In the genomic region with DNA sequence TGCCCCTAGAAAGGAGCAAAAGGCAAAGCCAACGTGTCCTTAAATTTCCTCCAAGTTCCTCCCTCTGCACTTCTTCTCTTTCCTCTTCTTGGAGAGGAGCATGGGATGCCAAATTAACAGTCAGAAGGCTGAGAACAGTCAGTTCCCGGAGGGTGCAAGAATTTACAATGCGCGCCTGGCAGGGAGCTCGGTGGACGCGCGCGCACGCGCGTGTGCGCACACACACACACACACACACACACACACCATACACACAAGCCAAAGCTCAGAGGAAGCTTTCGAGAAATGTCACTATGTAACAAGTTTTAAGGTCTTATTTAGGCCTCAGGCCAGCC, we compare ENCODE assay signal across 8 mouse cellular contexts. TPM values are rescaled to one million over a fixed set of nuclear protein-coding genes. Genes with fewer than 3 reads are reported as not detected.
DNase-seq lines count a peak whose midpoint lies in the region; ATAC-seq and TF ChIP-seq lines count a peak whose summit lies in the region.

No protein-coding gene starts in this region.

- TF ChIP-seq POLR2A in cortical plate, adult 2 months (IDR thresholded peaks at IDR 0.05; ENCODE audit: extremely low read depth, insufficient read depth, low read length): no peak

- no peaks in the 10 kb centered on the region for H3K27me3 ChIP-seq in intestine, embryonic 16.5 days (replicated peaks; ENCODE audit: control insufficient read depth, insufficient read depth, low read length)
- H3K27me3 ChIP-seq in liver, embryonic 15.5 days: peaks cover 9% of the 10 kb centered on the region
- no peaks in the 10 kb centered on the region; the same call in 1 of the 2 replicates for H3K27me3 ChIP-seq in neural tube, embryonic 14.5 days (ENCODE audit: control insufficient read depth, insufficient read depth, low read length)

- H3K4me1 ChIP-seq in cortical plate, adult 2 months (ENCODE audit: control insufficient read depth, insufficient read depth, low read length): peaks cover 8% of the 10 kb centered on the region
- H3K4me1 ChIP-seq in intestine, embryonic 16.5 days (ENCODE audit: control insufficient read depth, insufficient read depth, low read length): peaks cover 22% of the 10 kb centered on the region
- peaks cover 46% of the 10 kb centered on the region for H3K4me1 ChIP-seq in liver, embryonic 15.5 days (replicated peaks)
- peaks cover 16% of the 10 kb centered on the region; the same call in 1 of the 2 replicates for H3K4me1 ChIP-seq in neural tube, embryonic 14.5 days (ENCODE audit: control insufficient read depth, insufficient read depth, low read length)

- H3K4me3 ChIP-seq in cortical plate, adult 2 months (ENCODE audit: insufficient read depth, low read length): peak overlapping the region; percentile 75
- peak overlapping the region; percentile 82 for H3K4me3 ChIP-seq in intestine, embryonic 16.5 days (ENCODE audit: low read length)
- peak overlapping the region; percentile 80 for H3K4me3 ChIP-seq in liver, embryonic 15.5 days (replicated peaks)
- H3K4me3 ChIP-seq in neural tube, embryonic 14.5 days (ENCODE audit: low read depth, low read length): peak overlapping the region; percentile 94

- H3K9me3 ChIP-seq in intestine, embryonic 16.5 days (ENCODE audit: control insufficient read depth, low read length): no peaks in the 10 kb centered on the region
- H3K9me3 ChIP-seq in liver, embryonic 15.5 days (replicated peaks): no peaks in the 10 kb centered on the region
- H3K9me3 ChIP-seq in neural tube, embryonic 14.5 days (ENCODE audit: control insufficient read depth, low read length): no peaks in the 10 kb centered on the region

- no peaks in the 10 kb centered on the region for H3K36me3 ChIP-seq in intestine, embryonic 16.5 days (ENCODE audit: control insufficient read depth, insufficient read depth, low read length)
- no peaks in the 10 kb centered on the region for H3K36me3 ChIP-seq in liver, embryonic 15.5 days (replicated peaks)
- H3K36me3 ChIP-seq in neural tube, embryonic 14.5 days (ENCODE audit: control insufficient read depth, insufficient read depth, low read length): no peaks in the 10 kb centered on the region

- peak; percentile 13 for DNase-seq in kidney, adult 11 months
- no peak for DNase-seq in kidney, adult 18-20 months
- DNase-seq in gastrocnemius, postnatal 25 days: peak; percentile 62
- DNase-seq in urinary bladder, postnatal 4 days (ENCODE audit: low spot score in 2 of 2): peak; percentile 49 to 60

- H3K4me2 ChIP-seq in intestine, embryonic 16.5 days (ENCODE audit: low read depth, low read length): peak overlapping the region; percentile 88
- H3K4me2 ChIP-seq in liver, embryonic 15.5 days: peak overlapping the region; percentile 95
- H3K4me2 ChIP-seq in neural tube, embryonic 14.5 days (ENCODE audit: low read depth, low read length): peak overlapping the region; percentile 76

- WGBS in intestine, embryonic 16.5 days: 2% methylated on average over 14 of the region's 14 CpGs
- WGBS in liver, embryonic 15.5 days (ENCODE audit: insufficient replicate concordance): 10% methylated on average over 14 of the region's 14 CpGs
- 1% methylated on average over 14 of the region's 14 CpGs for WGBS in neural tube, embryonic 14.5 days

- no peak for TF ChIP-seq CTCF in cortical plate, adult 2 months (IDR thresholded peaks at IDR 0.05; ENCODE audit: extremely low read depth, insufficient read depth, low read length)

- peak overlapping the region; percentile 86 for H3K9ac ChIP-seq in intestine, embryonic 16.5 days (ENCODE audit: low read depth, low read length)
- peak overlapping the region; percentile 87; the same call in 1 of the 2 replicates for H3K9ac ChIP-seq in liver, embryonic 15.5 days
- H3K9ac ChIP-seq in neural tube, embryonic 14.5 days (replicated peaks; ENCODE audit: low read depth, low read length): peak overlapping the region; percentile 94; the same call in 1 of the 2 replicates

- peak overlapping the region; percentile 92; the same call in 1 of the 2 replicates for H3K27ac ChIP-seq in cortical plate, adult 2 months (ENCODE audit: insufficient read depth, low read length)
- peak overlapping the region; percentile 94 for H3K27ac ChIP-seq in intestine, embryonic 16.5 days (ENCODE audit: low read length)
- peak overlapping the region; percentile 92; the same call in 1 of the 2 replicates for H3K27ac ChIP-seq in liver, embryonic 15.5 days (replicated peaks)
- peak overlapping the region; percentile 94 for H3K27ac ChIP-seq in neural tube, embryonic 14.5 days (ENCODE audit: low read depth, low read length)

- no peak for ATAC-seq in intestine, embryonic 16.5 days
- no peak for ATAC-seq in liver, embryonic 15.5 days (ENCODE audit: insufficient read depth)
- ATAC-seq in neural tube, embryonic 14.5 days (ENCODE audit: low read depth): no peak

RNA-seq across cellular contexts. Expression of gene Acap2, which starts 1.5 kb away (rescaled TPM):
- polyA plus RNA-seq in cortical plate, adult 2 months (2012; rRNA removed): 53.1 and 57.7 TPM in 2 replicates
- 10 to 100 TPM in 1 of 2 experiments, 1 to 10 TPM in 1; 8.5 to 10.8 TPM for total RNA-seq in gastrocnemius, postnatal 25 days (2021)
- 14.7 and 17.7 TPM in 2 replicates for polyA plus RNA-seq in intestine, embryonic 16.5 days (2015; fragmentation: Nextera tagmentation; extraction: Ambion mirVana)
- polyA plus RNA-seq in liver, embryonic 15.5 days (2015; fragmentation: Nextera tagmentation; extraction: Ambion mirVana): 5.8 and 6.2 TPM in 2 replicates
- 17.7 and 18.4 TPM in 2 replicates for polyA plus RNA-seq in neural tube, embryonic 14.5 days (2014; fragmentation: Nextera tagmentation; extraction: Ambion mirVana)
